In the genomic region with DNA sequence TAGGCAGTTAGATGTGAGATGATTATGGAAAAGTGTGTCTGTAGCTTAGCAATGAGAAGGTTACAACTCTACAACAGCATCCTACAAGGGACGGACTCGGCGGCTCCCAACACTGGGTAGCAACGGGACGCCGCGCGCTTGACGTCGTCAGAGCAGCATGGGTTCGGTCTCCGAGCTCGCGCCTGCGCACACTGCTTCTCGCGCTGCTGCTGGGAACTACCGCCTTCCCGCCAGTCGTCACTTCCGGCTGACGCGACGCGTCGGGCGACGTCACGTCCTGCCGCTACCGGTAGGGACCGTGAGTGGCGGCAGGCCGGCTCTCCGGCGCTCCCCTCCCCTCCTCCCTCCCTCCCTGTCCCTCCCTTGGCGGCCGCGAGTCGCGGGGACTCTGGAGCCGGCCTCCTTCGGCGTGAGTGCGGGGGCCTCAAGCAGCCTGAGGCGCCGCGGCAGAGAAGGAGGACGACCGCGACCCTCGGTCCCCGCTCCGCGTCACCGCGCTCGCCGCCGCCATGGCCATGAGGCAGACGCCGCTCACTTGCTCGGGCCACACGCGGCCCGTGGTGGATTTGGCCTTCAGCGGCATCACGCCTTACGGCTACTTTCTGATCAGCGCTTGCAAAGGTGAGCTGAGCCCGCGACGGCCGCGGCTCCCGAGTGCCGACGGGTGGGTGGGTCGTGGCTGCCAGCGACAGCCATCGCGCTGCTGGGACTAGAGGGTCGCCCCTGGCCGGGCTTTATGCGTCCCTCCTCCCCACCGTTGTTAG, we compare ENCODE assay signal across 8 mouse cellular contexts. TPM values are rescaled to one million over a fixed set of nuclear protein-coding genes. Genes with fewer than 3 reads are reported as not detected.
A peak's percentile ranks its signal among the peaks of the same experiment; 100 is the strongest.
DNase-seq lines count a peak whose midpoint lies in the region; ATAC-seq and TF ChIP-seq lines count a peak whose summit lies in the region.

Gene Strap (plus strand): TSS at position 233 of the 764 bp plus-strand sequence.

- peaks cover 1% of the 10 kb centered on the region; the same call in 1 of the 2 replicates for H3K4me1 ChIP-seq in bone marrow, adult 2 months (ENCODE audit: control insufficient read depth, insufficient read depth, low read length)
- peaks cover 10% of the 10 kb centered on the region for H3K4me1 ChIP-seq in embryonic facial prominence, embryonic 15.5 days
- H3K4me1 ChIP-seq in kidney, embryonic 14.5 days (ENCODE audit: control insufficient read depth, insufficient read depth, low read length) = peaks cover 8% of the 10 kb centered on the region
- H3K4me1 ChIP-seq in limb, embryonic 15.5 days = peaks cover 14% of the 10 kb centered on the region

- no peaks in the 10 kb centered on the region for H3K9me3 ChIP-seq in embryonic facial prominence, embryonic 15.5 days (replicated peaks)
- H3K9me3 ChIP-seq in kidney, embryonic 14.5 days (ENCODE audit: control insufficient read depth, low read length) = no peaks in the 10 kb centered on the region
- H3K9me3 ChIP-seq in limb, embryonic 15.5 days = no peaks in the 10 kb centered on the region

- peak; percentile 99 for ATAC-seq in embryonic facial prominence, embryonic 15.5 days (ENCODE audit: insufficient number of reproducible peaks, low FRiP score, low TSS enrichment, low read depth)
- ATAC-seq in kidney, embryonic 14.5 days (ENCODE audit: low FRiP score, low TSS enrichment) = peak; percentile 99
- ATAC-seq in limb, embryonic 15.5 days (ENCODE audit: insufficient number of reproducible peaks, low FRiP score, low TSS enrichment, low read depth) = peak; percentile 96

- under 1% methylated on average over 80 of the region's 86 CpGs for WGBS in bone marrow, adult 2 months
- under 1% methylated on average over 78 of the region's 86 CpGs for WGBS in embryonic facial prominence, embryonic 15.5 days
- WGBS in kidney, embryonic 14.5 days = under 1% methylated on average over 77 of the region's 86 CpGs
- under 1% methylated on average over 77 of the region's 86 CpGs for WGBS in limb, embryonic 15.5 days

- peak; percentile 90; the same call in 1 of the 2 replicates for TF ChIP-seq POLR2A in bone marrow, adult 2 months (IDR thresholded peaks at IDR 0.05; ENCODE audit: borderline replicate concordance, control insufficient read depth, low read depth, low read length)

- no peaks in the 10 kb centered on the region for H3K27me3 ChIP-seq in embryonic facial prominence, embryonic 15.5 days
- no peaks in the 10 kb centered on the region; the same call in 1 of the 2 replicates for H3K27me3 ChIP-seq in kidney, embryonic 14.5 days (ENCODE audit: control insufficient read depth, insufficient read depth, low read length)
- H3K27me3 ChIP-seq in limb, embryonic 15.5 days = no peaks in the 10 kb centered on the region

- H3K4me2 ChIP-seq in embryonic facial prominence, embryonic 15.5 days (replicated peaks) = peak within 1 kb of the TSS; percentile 76
- peak within 1 kb of the TSS; percentile 69 for H3K4me2 ChIP-seq in kidney, embryonic 14.5 days (replicated peaks; ENCODE audit: low read depth, low read length)
- peak within 1 kb of the TSS; percentile 78 for H3K4me2 ChIP-seq in limb, embryonic 15.5 days

- no peak for TF ChIP-seq CTCF in bone marrow, adult 2 months (IDR thresholded peaks at IDR 0.05; ENCODE audit: control insufficient read depth, insufficient read depth, low read length)

- H3K4me3 ChIP-seq in bone marrow, adult 2 months (replicated peaks; ENCODE audit: control insufficient read depth, low read depth, low read length) = peak within 1 kb of the TSS; percentile 98
- H3K4me3 ChIP-seq in embryonic facial prominence, embryonic 15.5 days (replicated peaks) = peak within 1 kb of the TSS; percentile 94
- peak within 1 kb of the TSS; percentile 95 for H3K4me3 ChIP-seq in kidney, embryonic 14.5 days (ENCODE audit: low read length)
- peak within 1 kb of the TSS; percentile 92 for H3K4me3 ChIP-seq in limb, embryonic 15.5 days

- peaks cover 17% of the 10 kb centered on the region for H3K36me3 ChIP-seq in embryonic facial prominence, embryonic 15.5 days
- H3K36me3 ChIP-seq in kidney, embryonic 14.5 days (ENCODE audit: control insufficient read depth, insufficient read depth, low read length) = peaks cover 16% of the 10 kb centered on the region
- peaks cover 16% of the 10 kb centered on the region for H3K36me3 ChIP-seq in limb, embryonic 15.5 days

- peak within 1 kb of the TSS; percentile 85 for H3K27ac ChIP-seq in bone marrow, adult 2 months (ENCODE audit: control insufficient read depth, insufficient read depth, low read depth, low read length, poor library complexity)
- H3K27ac ChIP-seq in embryonic facial prominence, embryonic 15.5 days (replicated peaks) = peak within 1 kb of the TSS; percentile 68
- H3K27ac ChIP-seq in kidney, embryonic 14.5 days (ENCODE audit: low read depth, low read length) = peak within 1 kb of the TSS; percentile 87
- H3K27ac ChIP-seq in limb, embryonic 15.5 days = peak within 1 kb of the TSS; percentile 78

- DNase-seq in 416B (ENCODE audit: low read depth) = peak; percentile 96
- peak; percentile 90 to 91 for DNase-seq in heart, adult 9 months (ENCODE audit: low spot score in 2 of 2)
- peak; percentile 66 to 86 for DNase-seq in monocyte, adult 2 months (ENCODE audit: low read depth in 1 of 2, low spot score in 2 of 2)
- peak; percentile 92 to 93 for DNase-seq in spleen, postnatal 36 days (ENCODE audit: low spot score in 2 of 2)

- peak within 1 kb of the TSS; percentile 86 for H3K9ac ChIP-seq in embryonic facial prominence, embryonic 15.5 days
- H3K9ac ChIP-seq in kidney, embryonic 14.5 days (ENCODE audit: low read depth, low read length) = peak within 1 kb of the TSS; percentile 95
- H3K9ac ChIP-seq in limb, embryonic 15.5 days = peak within 1 kb of the TSS; percentile 87

RNA-seq across cellular contexts. Expression of gene Strap, which starts in this region (rescaled TPM):
- polyA plus RNA-seq in bone marrow, adult 2 months (2011; ENCODE audit: insufficient read depth, insufficient read length, low replicate concordance, missing spikeins) = 36.8 and 43.6 TPM in 2 replicates
- 136 and 137 TPM in 2 replicates for polyA plus RNA-seq in embryonic facial prominence, embryonic 15.5 days (2015; fragmentation: Nextera tagmentation; extraction: Ambion mirVana)
- 198 and 200 TPM in 2 replicates for polyA plus RNA-seq in kidney, embryonic 14.5 days (2014; fragmentation: Nextera tagmentation; extraction: Ambion mirVana)
- polyA plus RNA-seq in limb, embryonic 15.5 days (2015; fragmentation: Nextera tagmentation; extraction: Ambion mirVana) = 132 and 137 TPM in 2 replicates

Comparison
In these comparisons a context has a peak if more than half of its experiments do, and no peak if none do; other contexts are left out.
1. Peak in every context shown above with its lines: DNase-seq, ATAC-seq, H3K4me3 ChIP-seq and H3K27ac ChIP-seq.